Mouse (Mus musculus) midbrain, embryonic 13.5 days (tissue): Measurements from ENCODE around the gene A4gnt. TPM values are rescaled to one million over a fixed set of nuclear protein-coding genes. Genes with fewer than 3 reads are reported as not detected.

ENCODE experiments used
- ATAC-seq: fragments of 200-750 bp; cut with Nextera tagmentation; 2 replicates; pipeline ENCODE4 v1.8.0; 2017; ENCODE audit warnings: mild to moderate bottlenecking, moderate TSS enrichment, moderate library complexity
- H3K27ac ChIP-seq: fragments of 300-500 bp; sonication (generic); 2 replicates; pipeline ENCODE4 v1.5.1; 2015; ENCODE audit warnings: inconsistent platforms, mild to moderate bottlenecking, moderate library complexity
- H3K27me3 ChIP-seq: fragments of 300-500 bp; sonication (generic); 2 replicates; pipeline ENCODE4 v1.6.1; 2015; ENCODE audit warnings: mild to moderate bottlenecking, inconsistent platforms
- H3K36me3 ChIP-seq: fragments of 300-500 bp; sonication (generic); 2 replicates; pipeline ENCODE4 v1.6.1; 2015; ENCODE audit warnings: mild to moderate bottlenecking, inconsistent platforms
- H3K4me1 ChIP-seq: fragments of 300-500 bp; sonication (generic); replicated peaks from 2 replicates; pipeline ENCODE4 v1.6.1; 2015; ENCODE audit warnings: inconsistent platforms
- H3K4me2 ChIP-seq: fragments of 300-500 bp; sonication (generic); replicated peaks from 2 replicates; pipeline ENCODE4 v1.6.1; 2015; ENCODE audit warnings: moderate library complexity, mild to moderate bottlenecking, inconsistent platforms
- H3K4me3 ChIP-seq: fragments of 300-500 bp; sonication (generic); replicated peaks from 2 replicates; pipeline ENCODE4 v1.5.1; 2015; ENCODE audit warnings: mild to moderate bottlenecking, inconsistent platforms
- H3K9ac ChIP-seq: fragments of 300-500 bp; sonication (generic); replicated peaks from 2 replicates; pipeline ENCODE4 v1.6.1; 2015; ENCODE audit warnings: mild to moderate bottlenecking, inconsistent platforms
- H3K9me3 ChIP-seq: fragments of 300-500 bp; sonication (generic); 2 replicates; pipeline ENCODE4 v1.6.1; 2016; ENCODE audit warnings: mild to moderate bottlenecking, inconsistent platforms
- WGBS: fragments of 180-500 bp; shearing (Covaris S2); methylation state at CpG from one replicate; pipeline ENCODE4 v1.1.7; 2015; 5-methylcytosine and 5-hydroxymethylcytosine counted together
- polyA plus RNA-seq: library from polyadenylated mRNA; unstranded; fragments of >200 nt; fragmentation: Nextera tagmentation; extraction: Ambion mirVana; gene quantifications from 2 replicates; pipeline ENCODE4 v1.2.1, GENCODE M21; 2015

The A4gnt gene
- polyA plus RNA-seq, 1 experiment from 2014 or later = not detected

DNA sequence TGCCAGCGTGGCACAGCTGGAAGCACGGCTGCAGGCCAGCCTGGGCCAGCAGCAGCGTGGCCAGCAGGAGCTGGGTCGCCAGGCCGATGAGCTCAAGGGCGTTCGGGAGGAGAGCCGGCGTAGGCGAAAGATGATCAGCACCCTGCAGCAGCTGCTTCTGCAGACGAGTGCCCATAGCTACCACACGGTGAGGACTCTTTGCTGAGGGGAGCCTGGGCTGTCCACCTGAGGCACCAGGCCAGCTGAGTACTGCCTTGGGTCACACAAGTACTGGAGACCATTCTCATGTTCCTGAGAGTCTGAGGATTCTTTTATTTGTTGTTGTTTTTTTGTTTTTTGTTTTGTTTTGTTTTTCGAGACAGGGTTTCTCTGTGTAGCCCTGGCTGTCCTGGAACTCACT is 25.4 kb downstream of the A4gnt start:
- Histone ChIP-seq H3K27ac (no peak overlapping the region), H3K4me2 (no peak overlapping the region), H3K9me3 (no peaks in the 10 kb centered on the region), H3K27me3 (no peaks in the 10 kb centered on the region), H3K4me3 (no peak overlapping the region), H3K36me3 (peaks cover 37% of the 10 kb centered on the region), H3K9ac (no peak overlapping the region), H3K4me1 (0 out of 2 replicates have a peak, but pooled peaks cover under 1% of the 10 kb centered on the region)
- 97% methylated on average over 13 of the region's 13 CpGs for WGBS
- ATAC-seq = no peak

DNA sequence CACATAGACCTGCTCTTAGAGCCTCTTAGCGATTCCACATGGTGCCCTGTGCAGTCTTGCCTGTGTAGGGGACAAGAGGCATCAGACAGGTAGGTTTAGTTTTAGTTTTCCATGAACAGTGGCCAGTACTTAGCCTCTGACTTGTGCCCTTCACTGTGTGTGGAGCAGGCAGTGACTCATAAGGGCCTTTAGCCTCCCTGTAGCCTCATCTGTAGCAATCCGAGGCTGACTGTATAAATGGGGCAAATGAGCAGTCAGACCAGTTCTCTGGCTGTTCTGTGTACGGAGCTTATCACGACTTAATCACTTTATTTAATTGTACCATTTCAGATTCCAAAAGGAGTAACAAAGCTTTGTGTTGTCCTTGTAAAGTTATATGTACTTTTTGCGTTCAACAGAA is 27.7 kb downstream of the A4gnt start:
- Histone ChIP-seq H3K4me2 (no peak overlapping the region), H3K4me1 (no peaks in the 10 kb centered on the region), H3K9ac (no peak overlapping the region), H3K27me3 (no peaks in the 10 kb centered on the region), H3K4me3 (no peak overlapping the region), H3K36me3 (peaks cover 37% of the 10 kb centered on the region), H3K27ac (no peak overlapping the region), H3K9me3 (no peaks in the 10 kb centered on the region)
- no peak for ATAC-seq
- 90% methylated on average over 5 of the region's 5 CpGs for WGBS

DNA sequence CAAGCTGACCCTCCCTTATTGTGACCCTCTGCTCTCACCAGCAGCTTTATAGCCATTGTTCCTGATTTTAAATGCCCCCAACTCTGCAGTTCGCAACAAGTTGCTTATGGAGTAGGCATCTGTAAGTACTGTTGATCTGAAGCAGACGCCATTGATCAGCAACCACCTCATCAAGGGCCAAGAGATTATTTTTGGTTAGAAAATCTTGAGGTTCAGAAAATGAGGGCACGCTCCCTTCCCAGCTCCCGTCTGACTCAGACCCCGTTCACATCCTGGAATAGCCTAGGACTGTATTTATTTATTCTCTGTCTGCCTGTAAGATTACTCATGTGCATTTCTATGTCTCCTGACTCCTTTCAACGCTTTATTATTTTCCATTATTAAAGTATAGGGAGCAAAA is 33.1 kb downstream of the A4gnt start:
- ATAC-seq = no peak
- no peaks in the 10 kb centered on the region for H3K9me3 ChIP-seq
- H3K36me3 ChIP-seq = peaks cover 55% of the 10 kb centered on the region
- H3K4me2 ChIP-seq = no peak overlapping the region
- no peak overlapping the region for H3K4me3 ChIP-seq
- no peak overlapping the region for H3K9ac ChIP-seq
- H3K27me3 ChIP-seq = no peaks in the 10 kb centered on the region
- 88% methylated on average over 6 of the region's 6 CpGs for WGBS
- no peak overlapping the region for H3K27ac ChIP-seq
- no peaks in the 10 kb centered on the region for H3K4me1 ChIP-seq

DNA sequence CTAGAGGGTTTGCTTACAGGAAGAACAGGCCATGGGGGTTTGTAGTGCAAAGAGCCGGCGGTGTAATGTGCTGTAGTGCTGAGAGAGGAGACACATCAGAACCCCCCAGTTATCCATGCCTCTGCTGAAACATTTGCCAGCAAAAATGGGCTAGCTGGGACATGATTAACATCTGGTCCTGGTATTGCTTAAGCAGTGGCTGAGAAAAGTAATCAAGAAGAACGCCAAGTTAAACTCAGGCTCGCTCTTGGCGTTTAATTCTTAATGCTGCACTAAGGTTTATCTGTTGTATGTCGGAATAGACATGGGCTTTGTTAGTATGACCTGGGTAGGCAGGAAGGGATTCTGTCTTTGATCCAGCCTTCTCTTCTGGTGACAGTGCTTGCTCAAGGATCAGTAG is 33.8 kb downstream of the A4gnt start:
- Histone ChIP-seq H3K4me3 (no peak overlapping the region), H3K9ac (no peak overlapping the region), H3K9me3 (no peaks in the 10 kb centered on the region), H3K36me3 (peaks cover 62% of the 10 kb centered on the region), H3K27ac (no peak overlapping the region), H3K4me2 (no peak overlapping the region), H3K27me3 (no peaks in the 10 kb centered on the region), H3K4me1 (no peaks in the 10 kb centered on the region)
- WGBS = 94% methylated on average over 6 of the region's 6 CpGs
- no peak for ATAC-seq

DNA sequence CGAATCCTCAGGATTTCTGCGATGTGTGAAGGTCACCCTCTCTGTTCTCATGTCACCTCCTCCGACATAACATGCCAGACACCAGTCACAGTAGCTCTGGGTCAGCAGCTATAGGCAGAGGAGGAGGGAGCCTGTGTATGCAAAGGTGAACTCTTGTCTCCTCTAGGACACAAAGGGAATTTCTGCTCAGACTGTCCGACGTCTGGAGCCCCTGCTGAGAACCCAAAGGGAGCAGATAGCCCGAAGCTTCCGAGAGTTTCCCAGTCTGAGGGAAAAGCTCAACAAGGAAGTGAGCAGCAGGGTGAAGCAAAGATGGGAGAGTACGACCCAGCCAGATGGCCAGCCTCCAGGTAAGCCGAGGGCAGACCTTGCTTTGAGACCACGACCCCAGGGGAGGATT is 48.5 kb downstream of the A4gnt start:
- H3K4me2 ChIP-seq = no peak overlapping the region
- no peaks in the 10 kb centered on the region for H3K9me3 ChIP-seq
- H3K27me3 ChIP-seq = no peaks in the 10 kb centered on the region
- peaks cover 30% of the 10 kb centered on the region for H3K36me3 ChIP-seq
- H3K4me3 ChIP-seq = no peak overlapping the region
- 0 out of 2 replicates have a peak, but pooled peaks cover 2% of the 10 kb centered on the region for H3K4me1 ChIP-seq
- ATAC-seq = no peak
- 79% methylated on average over 10 of the region's 10 CpGs for WGBS
- H3K27ac ChIP-seq = no peak overlapping the region
- no peak overlapping the region for H3K9ac ChIP-seq

DNA sequence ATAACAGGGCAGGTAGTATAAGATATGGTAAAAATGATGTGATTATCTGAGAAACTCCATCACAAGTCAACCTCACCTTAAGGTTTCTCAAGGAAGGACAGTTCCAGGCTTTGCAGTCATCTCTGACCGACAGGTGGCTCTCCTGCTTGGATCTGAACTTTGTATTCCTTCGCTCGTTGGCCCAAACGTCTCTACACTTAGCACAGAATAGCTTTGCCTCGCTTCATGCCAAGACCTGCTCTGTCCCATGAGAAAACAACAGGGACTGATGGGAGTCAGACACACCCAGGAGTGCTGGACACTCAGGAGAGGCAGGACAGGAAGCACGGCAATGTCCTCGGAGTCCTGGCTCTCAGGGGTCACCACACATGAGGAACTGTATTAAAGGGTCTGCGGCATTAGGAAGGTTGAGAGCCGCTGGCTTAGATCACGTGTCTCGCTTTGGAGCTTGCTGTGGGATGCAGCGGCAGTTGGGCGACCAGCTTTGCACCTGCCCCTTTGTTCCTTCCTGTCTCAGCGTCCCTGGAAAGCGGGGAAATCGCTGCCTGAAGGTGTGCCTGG is 49.4 kb downstream of the A4gnt start:
- Histone ChIP-seq H3K4me3 (no peak overlapping the region), H3K36me3 (peaks cover 24% of the 10 kb centered on the region), H3K4me1 (0 out of 2 replicates have a peak, but pooled peaks cover 2% of the 10 kb centered on the region), H3K9me3 (no peaks in the 10 kb centered on the region), H3K27ac (no peak overlapping the region), H3K9ac (no peak overlapping the region), H3K27me3 (no peaks in the 10 kb centered on the region), H3K4me2 (no peak overlapping the region)
- 0 out of 2 replicates have a peak, but pooled peaks have one; percentile 7 for ATAC-seq
- 82% methylated on average over 16 of the region's 16 CpGs for WGBS

DNA sequence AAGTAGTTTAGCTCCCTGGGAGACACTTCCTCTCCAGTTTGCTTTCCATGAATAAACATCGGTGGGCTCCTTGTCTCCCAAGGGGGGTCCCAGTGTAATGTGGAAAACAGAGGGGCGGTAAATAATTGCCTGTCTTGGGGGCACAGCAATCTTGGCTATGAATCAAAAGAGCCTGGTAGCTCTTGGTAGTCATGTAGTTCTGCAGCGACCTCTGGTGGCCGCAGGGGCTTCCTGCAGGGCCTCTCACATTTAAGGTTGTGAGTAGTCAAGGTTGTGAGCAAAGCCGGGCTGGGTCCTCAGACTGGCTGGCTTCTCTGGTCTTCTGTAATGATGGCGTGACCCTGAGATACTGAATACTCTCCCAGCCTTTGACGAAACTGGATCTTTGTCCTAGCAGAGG is 50.1 kb downstream of the A4gnt start:
- Histone ChIP-seq H3K4me3 (no peak overlapping the region), H3K4me1 (0 out of 2 replicates have a peak, but pooled peaks cover 2% of the 10 kb centered on the region), H3K36me3 (peaks cover 20% of the 10 kb centered on the region), H3K27me3 (no peaks in the 10 kb centered on the region), H3K4me2 (no peak overlapping the region), H3K9me3 (no peaks in the 10 kb centered on the region), H3K9ac (no peak overlapping the region), H3K27ac (no peak overlapping the region)
- 24% methylated on average over 7 of the region's 7 CpGs for WGBS
- ATAC-seq = peak; percentile 46

DNA sequence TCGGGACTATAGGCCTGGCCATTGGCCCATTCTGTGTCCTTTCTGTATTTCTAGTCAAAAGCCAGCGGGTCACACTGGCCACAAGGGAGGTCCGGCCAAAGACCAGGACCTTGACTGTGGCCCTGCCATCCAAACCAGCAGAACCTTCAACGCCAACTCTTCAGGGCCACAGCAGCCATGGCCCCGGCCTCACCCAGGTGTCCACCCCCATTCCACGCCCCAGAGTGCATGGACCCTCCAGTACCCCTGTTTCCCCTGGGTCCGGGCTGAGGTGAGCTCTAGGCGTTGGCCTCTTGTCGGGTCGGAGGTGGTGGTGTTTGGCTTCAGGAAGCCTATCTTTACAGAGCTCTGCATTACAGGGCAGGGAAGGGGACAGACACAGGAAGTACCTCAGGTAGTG is 50.6 kb downstream of the A4gnt start:
- H3K4me3 ChIP-seq = no peak overlapping the region
- no peaks in the 10 kb centered on the region for H3K9me3 ChIP-seq
- H3K4me2 ChIP-seq = no peak overlapping the region
- 92% methylated on average over 10 of the region's 10 CpGs for WGBS
- H3K4me1 ChIP-seq = 0 out of 2 replicates have a peak, but pooled peaks cover 2% of the 10 kb centered on the region
- peaks cover 24% of the 10 kb centered on the region for H3K36me3 ChIP-seq
- no peak overlapping the region for H3K27ac ChIP-seq
- no peaks in the 10 kb centered on the region for H3K27me3 ChIP-seq
- no peak overlapping the region for H3K9ac ChIP-seq
- peak; percentile 44; the same call in 1 of the 2 replicates for ATAC-seq

DNA sequence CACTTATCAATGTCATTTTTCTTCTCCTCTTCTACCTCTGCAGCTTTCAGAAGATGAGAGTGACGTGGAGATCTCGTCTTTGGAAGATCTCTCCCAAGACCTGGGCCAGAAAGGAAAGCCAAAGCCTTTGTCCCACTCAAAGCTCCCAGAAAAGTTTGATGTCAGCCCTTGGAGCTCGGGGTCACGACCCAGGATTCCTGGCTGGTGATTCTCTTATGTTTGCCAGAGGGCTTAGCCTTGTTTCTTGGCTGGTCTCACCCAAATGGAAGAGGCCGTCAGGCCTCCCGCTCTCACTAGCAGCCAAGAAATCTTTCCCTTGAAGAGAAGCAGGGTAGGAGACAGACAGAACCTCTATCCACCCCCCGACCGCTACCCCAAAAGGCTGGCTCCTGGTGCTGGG is 55.3 kb downstream of the A4gnt start:
- 76% methylated on average over 8 of the region's 8 CpGs for WGBS
- Histone ChIP-seq H3K9ac (no peak overlapping the region), H3K27me3 (no peaks in the 10 kb centered on the region), H3K4me2 (no peak overlapping the region), H3K4me3 (no peak overlapping the region), H3K27ac (no peak overlapping the region), H3K4me1 (no peaks in the 10 kb centered on the region), H3K9me3 (no peaks in the 10 kb centered on the region), H3K36me3 (peaks cover 34% of the 10 kb centered on the region)
- ATAC-seq = no peak

DNA sequence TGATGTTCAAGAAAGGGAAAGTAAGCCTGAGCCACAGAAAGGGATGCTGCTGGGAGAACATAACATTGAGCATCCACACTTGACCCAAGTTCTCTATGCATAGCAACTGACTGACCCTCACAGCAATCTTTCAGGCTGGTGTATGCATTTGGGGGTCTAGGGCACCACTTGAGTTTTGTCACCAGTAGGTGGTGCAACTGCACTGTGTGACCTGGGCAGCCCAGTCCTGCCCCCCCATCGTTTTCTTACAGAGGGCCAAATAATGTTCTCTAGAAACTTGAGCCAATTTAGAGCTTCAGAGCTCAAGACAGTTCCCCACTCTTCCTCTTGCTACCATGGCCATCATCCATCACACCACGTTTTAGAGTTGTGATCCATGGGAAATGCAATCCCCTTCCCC is 59.3 kb downstream of the A4gnt start:
- no peak for ATAC-seq

More for the DNA sequence above, 59.3 kb downstream of the A4gnt start:
- H3K27me3 ChIP-seq = no peaks in the 10 kb centered on the region
- WGBS = 39% methylated on average over 2 of the region's 2 CpGs
- H3K36me3 ChIP-seq = peaks cover 30% of the 10 kb centered on the region
- H3K4me1 ChIP-seq = no peaks in the 10 kb centered on the region
- no peak overlapping the region for H3K27ac ChIP-seq
- H3K9ac ChIP-seq = no peak overlapping the region
- H3K4me2 ChIP-seq = no peak overlapping the region
- H3K4me3 ChIP-seq = no peak overlapping the region
- H3K9me3 ChIP-seq = no peaks in the 10 kb centered on the region

Other genes with a start within 250 kb of the A4gnt start
- 43.8 and 46.0 TPM in 2 replicates for gene Mras, start 175.1 kb upstream of the A4gnt start, polyA plus RNA-seq
- 0.55 TPM in 1 of 2 replicates, not detected in the other for gene Nme9, start 161.0 kb upstream of the A4gnt start, polyA plus RNA-seq
- gene Armc8, start 43.6 kb upstream of the A4gnt start, polyA plus RNA-seq = 61.8 and 68.2 TPM in 2 replicates
- gene Dbr1, start 36.7 kb upstream of the A4gnt start, polyA plus RNA-seq = 29.1 and 32.1 TPM in 2 replicates
- 11.1 and 12.8 TPM in 2 replicates for gene Dzip1l, start 17.0 kb downstream of the A4gnt start, polyA plus RNA-seq
- 0.12 TPM in 1 of 2 replicates, not detected in the other for gene Cldn18, start 104.8 kb downstream of the A4gnt start, polyA plus RNA-seq